Mouse (Mus musculus) kidney, postnatal 0 days (tissue): Measurements from ENCODE around the gene Rab11fip5. TPM values are rescaled to one million over a fixed set of nuclear protein-coding genes. Genes with fewer than 3 reads are reported as not detected.

Experiments used
- ATAC-seq: fragments of 200-750 bp; cut with Nextera tagmentation; replicated peaks from 2 replicates; pipeline ENCODE4 v1.8.0; 2017; ENCODE audit warnings: low read depth, moderate number of reproducible peaks, moderate TSS enrichment, moderate library complexity; ENCODE audit not compliant: low FRiP score
- DNase-seq: peaks from one replicate; pipeline ENCODE4 v3.0.0-alpha.2; 2016; ENCODE audit warnings: low spot score
- H3K27ac ChIP-seq: fragments of 300-500 bp; sonication (generic); 2 replicates; pipeline ENCODE4 v1.5.1; 2014; ENCODE audit warnings: mild to moderate bottlenecking
- H3K27me3 ChIP-seq: fragments of 300-500 bp; sonication (generic); 2 replicates; pipeline ENCODE4 v1.6.1; 2014; ENCODE audit warnings: low read length, mixed read lengths; ENCODE audit not compliant: insufficient read depth
- H3K36me3 ChIP-seq: fragments of 300-500 bp; sonication (generic); 2 replicates; pipeline ENCODE4 v1.6.1; 2014; ENCODE audit warnings: low read length, mixed read lengths; ENCODE audit not compliant: insufficient read depth
- H3K4me1 ChIP-seq: fragments of 300-500 bp; sonication (generic); replicated peaks from 2 replicates; pipeline ENCODE4 v1.6.1; 2014; ENCODE audit warnings: antibody characterized with exemption, low read length, mixed read lengths; ENCODE audit not compliant: insufficient read depth
- H3K4me2 ChIP-seq: fragments of 300-500 bp; sonication (generic); 2 replicates; pipeline ENCODE4 v1.6.1; 2014; ENCODE audit warnings: mild to moderate bottlenecking, low read length, moderate library complexity, mixed read lengths
- H3K4me3 ChIP-seq: fragments of 300-500 bp; sonication (generic); replicated peaks from 2 replicates; pipeline ENCODE4 v1.5.1; 2014; ENCODE audit warnings: low read depth, low read length
- H3K9ac ChIP-seq: fragments of 300-500 bp; sonication (generic); 2 replicates; pipeline ENCODE4 v1.6.1; 2014; ENCODE audit warnings: low read depth, low read length
- H3K9me3 ChIP-seq: fragments of 300-500 bp; sonication (generic); replicated peaks from 2 replicates; pipeline ENCODE4 v1.6.1; 2016; ENCODE audit warnings: low read length, inconsistent platforms, mixed read lengths
- CTCF ChIP-seq: IDR thresholded peaks from 2 replicates; pipeline ENCODE4 v1.5.1; 2016; ENCODE audit warnings: antibody characterized with exemption, low read depth, mild to moderate bottlenecking, moderate library complexity
- WGBS: fragments of 180-500 bp; shearing (Covaris S2); extraction: QIAGEN DNeasy Blood & Tissue Kit; methylation state at CpG from one replicate; pipeline ENCODE4 v1.1.7; 2014; 5-methylcytosine and 5-hydroxymethylcytosine counted together
- polyA plus RNA-seq: library from polyadenylated mRNA; unstranded; fragments of >200 nt; fragmentation: Nextera tagmentation; extraction: Ambion mirVana; gene quantifications from 2 replicates; pipeline ENCODE4 v1.2.1, GENCODE M21; 2015

Rab11fip5 gene
- polyA plus RNA-seq, 1 experiment from 2014 or later: 21.0 TPM

DNA sequence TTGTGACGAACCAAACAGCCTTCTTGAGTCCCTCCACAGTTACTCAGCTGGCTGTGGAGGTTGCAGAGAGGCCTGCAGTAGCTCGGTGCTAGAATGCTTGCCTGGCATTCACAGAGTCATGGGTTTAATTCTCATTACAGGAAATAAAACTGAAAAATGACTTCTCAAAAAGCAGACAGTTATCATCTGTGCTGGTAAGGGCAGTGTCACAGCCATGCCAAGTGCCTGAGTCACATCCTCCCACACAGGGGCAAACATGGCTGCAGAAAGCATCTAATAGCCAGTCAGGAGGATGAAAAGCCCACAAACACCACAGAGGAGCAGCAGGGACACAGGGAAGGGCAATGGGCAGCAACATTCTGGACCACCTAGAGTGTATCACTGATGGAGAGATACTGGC, 8.4 kb upstream of the Rab11fip5 start:
- ATAC-seq (no peak), DNase-seq (no peak)
- Histone ChIP-seq H3K36me3 (no peaks in the 10 kb centered on the region), H3K27me3 (no peaks in the 10 kb centered on the region), H3K27ac (no peak overlapping the region), H3K4me1 (peaks cover 5% of the 10 kb centered on the region), H3K9ac (no peak overlapping the region), H3K9me3 (no peaks in the 10 kb centered on the region), H3K4me2 (no peak overlapping the region), H3K4me3 (no peak overlapping the region)
- WGBS: 74% methylated on average over 2 of the region's 2 CpGs
- no peak for TF ChIP-seq CTCF

DNA sequence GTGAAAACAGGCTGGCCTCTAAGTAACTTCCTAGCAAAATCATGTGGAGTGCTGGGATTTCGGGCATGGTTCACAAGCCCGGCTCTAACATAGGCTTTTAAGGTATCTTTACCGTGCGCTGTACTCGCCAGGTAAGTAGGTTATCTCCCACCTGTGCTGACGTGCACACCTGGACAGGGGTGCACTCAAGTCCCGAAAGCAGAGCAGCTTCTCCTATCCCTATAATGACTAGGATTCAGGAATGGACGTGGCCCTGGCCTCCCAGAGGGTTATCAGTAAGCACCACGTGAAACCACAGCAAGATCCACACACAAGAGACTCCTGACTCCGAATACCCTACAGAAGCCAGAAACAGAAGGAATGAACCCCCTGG, 7.2 kb upstream of the Rab11fip5 start:
- TF ChIP-seq CTCF: no peak
- ATAC-seq (no peak), DNase-seq (no peak)
- Histone ChIP-seq H3K4me2 (no peak overlapping the region), H3K27me3 (no peaks in the 10 kb centered on the region), H3K4me1 (peaks cover 5% of the 10 kb centered on the region), H3K4me3 (no peak overlapping the region), H3K27ac (no peak overlapping the region), H3K9me3 (no peaks in the 10 kb centered on the region), H3K9ac (no peak overlapping the region), H3K36me3 (no peaks in the 10 kb centered on the region)
- 88% methylated on average over 10 of the region's 10 CpGs for WGBS

GRCm38 (mm10) chr6:85380901-85381647, 6.6 kb upstream of the Rab11fip5 start:
- TF ChIP-seq CTCF: no peak
- 21% methylated on average over 17 of the region's 17 CpGs for WGBS
- H3K4me3 ChIP-seq: no peak overlapping the region
- peak; percentile 59 for DNase-seq
- ATAC-seq: peak; percentile 82; the same call in 1 of the 2 replicates
- H3K27ac ChIP-seq: peak overlapping the region; percentile 66
- H3K27me3 ChIP-seq: no peaks in the 10 kb centered on the region
- H3K9ac ChIP-seq: peak overlapping the region; percentile 18; the same call in 1 of the 2 replicates
- H3K36me3 ChIP-seq: no peaks in the 10 kb centered on the region
- H3K9me3 ChIP-seq: no peaks in the 10 kb centered on the region
- H3K4me1 ChIP-seq: peaks cover 5% of the 10 kb centered on the region
- H3K4me2 ChIP-seq: peak overlapping the region; percentile 41

DNA sequence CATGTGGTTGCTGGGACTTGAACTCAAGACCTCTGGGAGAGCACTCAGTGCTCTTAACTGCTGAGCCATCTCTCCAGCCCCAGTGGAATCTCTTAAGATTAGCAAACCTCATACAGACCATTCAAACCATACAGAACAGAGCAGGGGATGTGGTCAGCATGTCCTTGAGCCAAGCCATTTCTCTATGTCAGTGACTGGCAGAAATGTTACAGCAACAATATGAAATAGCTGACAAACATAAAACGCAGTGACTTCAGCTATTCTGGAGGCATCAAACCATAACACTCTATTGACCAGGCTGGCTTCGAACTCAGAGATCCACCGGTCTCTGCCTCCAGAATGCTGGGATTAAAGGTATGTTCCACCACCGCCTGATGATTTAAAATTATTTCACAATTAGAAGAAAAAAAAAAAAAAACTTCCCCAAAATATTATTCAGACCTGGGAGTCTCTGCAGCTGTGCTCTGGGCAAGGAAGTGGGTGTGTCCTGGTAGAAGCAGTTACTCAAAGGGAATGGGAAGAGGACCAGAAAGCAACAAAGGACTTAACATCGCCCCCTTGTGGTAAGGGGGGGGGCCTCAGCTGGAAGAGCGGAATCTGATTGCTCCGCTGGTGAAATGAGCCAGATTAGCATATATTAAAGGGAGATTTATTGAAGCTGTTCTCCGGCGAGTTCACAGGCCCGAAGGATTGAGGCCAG, 5.9 kb upstream of the Rab11fip5 start:
- H3K36me3 ChIP-seq: no peaks in the 10 kb centered on the region
- peaks cover 5% of the 10 kb centered on the region for H3K4me1 ChIP-seq
- H3K4me2 ChIP-seq: peak overlapping the region; percentile 41
- H3K9me3 ChIP-seq: no peaks in the 10 kb centered on the region
- no peaks in the 10 kb centered on the region for H3K27me3 ChIP-seq
- peak; percentile 89 for ATAC-seq
- peak; percentile 94 for TF ChIP-seq CTCF
- 25% methylated on average over 10 of the region's 10 CpGs for WGBS
- no peak overlapping the region for H3K9ac ChIP-seq
- peak; percentile 98 for DNase-seq
- no peak overlapping the region for H3K4me3 ChIP-seq
- no peak overlapping the region for H3K27ac ChIP-seq

DNA sequence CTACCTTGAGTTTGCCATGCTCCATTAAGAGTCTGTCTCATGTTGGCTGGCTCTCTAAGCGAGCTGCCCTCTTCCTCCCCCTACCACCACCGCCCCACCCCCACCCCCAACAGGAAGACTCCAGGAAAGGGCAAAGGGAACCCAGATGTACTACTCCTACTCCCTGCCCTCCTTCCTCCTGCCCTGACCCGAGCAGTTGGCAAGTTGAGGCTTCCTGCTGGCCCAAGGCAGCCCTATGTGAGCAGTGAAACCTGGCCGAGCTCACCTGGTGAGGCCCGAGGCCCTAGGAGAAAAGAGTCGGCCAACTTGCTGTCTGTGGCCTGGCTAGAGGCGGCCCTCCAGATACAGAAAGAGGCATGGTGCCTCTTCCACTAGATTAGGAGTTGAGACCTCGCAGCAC, 4.2 kb upstream of the Rab11fip5 start:
- no peak overlapping the region for H3K4me2 ChIP-seq
- ATAC-seq: no peak

DNA sequence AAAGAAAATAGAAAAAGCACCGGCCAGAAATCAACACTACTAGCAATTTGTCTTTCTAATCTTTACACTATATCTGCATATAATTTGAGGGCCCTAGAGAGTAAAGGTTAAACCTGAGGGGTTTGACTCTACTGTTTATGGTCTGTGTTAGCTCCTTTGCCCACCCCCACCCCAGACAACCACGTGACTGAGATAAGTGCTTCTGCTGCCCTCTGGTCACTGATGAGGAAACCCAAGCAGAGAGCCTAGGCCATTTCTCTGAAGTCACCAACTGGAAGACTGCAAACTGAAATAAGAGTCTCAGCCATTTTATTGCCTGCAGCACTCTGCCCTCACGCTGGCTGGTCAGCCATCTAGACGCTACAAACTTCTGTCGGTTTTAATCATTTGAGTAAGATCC, 3.4 kb upstream of the Rab11fip5 start:
- no peak for ATAC-seq
- 36% methylated on average over 5 of the region's 5 CpGs for WGBS
- no peak overlapping the region for H3K4me2 ChIP-seq

More for the DNA sequence above, 4.2 kb upstream of the Rab11fip5 start:
- H3K27me3 ChIP-seq: no peaks in the 10 kb centered on the region
- no peaks in the 10 kb centered on the region for H3K36me3 ChIP-seq
- H3K4me1 ChIP-seq: peaks cover 8% of the 10 kb centered on the region
- H3K27ac ChIP-seq: peak overlapping the region; percentile 69
- H3K9me3 ChIP-seq: no peaks in the 10 kb centered on the region
- no peak overlapping the region for H3K9ac ChIP-seq
- 44% methylated on average over 8 of the region's 8 CpGs for WGBS
- H3K4me3 ChIP-seq: no peak overlapping the region
- no peak for DNase-seq
- no peak for TF ChIP-seq CTCF

More for the DNA sequence above, 3.4 kb upstream of the Rab11fip5 start:
- no peaks in the 10 kb centered on the region for H3K27me3 ChIP-seq
- H3K9me3 ChIP-seq: no peaks in the 10 kb centered on the region
- H3K4me1 ChIP-seq: peaks cover 11% of the 10 kb centered on the region
- no peak for TF ChIP-seq CTCF
- H3K9ac ChIP-seq: no peak overlapping the region
- no peak overlapping the region for H3K4me3 ChIP-seq
- DNase-seq: no peak
- H3K27ac ChIP-seq: peak overlapping the region; percentile 69
- no peaks in the 10 kb centered on the region for H3K36me3 ChIP-seq
